23 mouse cellular contexts compared by ENCODE assay signal in genomic region chr13:97768803-97769202, GRCm38 (mm10). TPM values are rescaled to one million over a fixed set of nuclear protein-coding genes. Genes with fewer than 3 reads are reported as not detected.
A peak's percentile ranks its signal among the peaks of the same experiment; 100 is the strongest.
DNase-seq lines count a peak whose midpoint lies in the region; ATAC-seq and TF ChIP-seq lines count a peak whose summit lies in the region.
"Had no signal": no experiment of that assay in that cellular context is flagged by ENCODE, and none has a peak within 500 bp of the region (broad histone marks: within the 10 kb centered on the region; RNA-seq: fewer than 3 reads in every experiment).

No protein-coding gene starts in this region.

- ATAC-seq in kidney, embryonic 14.5 days (ENCODE audit: low FRiP score, low TSS enrichment): peak; percentile 35; the same call in 1 of the 2 replicates
- ATAC-seq in lung, embryonic 14.5 days (ENCODE audit: insufficient read depth): peak; percentile 15; the same call in 1 of the 2 replicates
- ATAC-seq in stomach, embryonic 14.5 days (ENCODE audit: insufficient number of reproducible peaks, insufficient read depth, low FRiP score, low read depth): peak; percentile 23; the same call in 1 of the 2 replicates
- ATAC-seq in stomach, postnatal 0 days (ENCODE audit: low FRiP score, low TSS enrichment): no peak
- no peak for ATAC-seq in inflammation-experienced regulatory T-cells, adult 6 months
- ATAC-seq: forebrain, embryonic 14.5 days; liver, embryonic 12.5 days; lung, postnatal 0 days had no signal

- H3K4me2 ChIP-seq in kidney, embryonic 14.5 days (replicated peaks; ENCODE audit: low read depth, low read length): no peak overlapping the region
- H3K4me2 ChIP-seq in lung, embryonic 14.5 days: no peak overlapping the region
- no peak overlapping the region for H3K4me2 ChIP-seq in stomach, embryonic 14.5 days (replicated peaks; ENCODE audit: low read depth, low read length)
- H3K4me2 ChIP-seq in stomach, postnatal 0 days (replicated peaks; ENCODE audit: low read depth): no peak overlapping the region
- H3K4me2 ChIP-seq: heart, embryonic 13.5 days; hindbrain, embryonic 14.5 days; liver, embryonic 12.5 days had no signal

- H3K9ac ChIP-seq in kidney, embryonic 14.5 days (ENCODE audit: low read depth, low read length): no peak overlapping the region
- H3K9ac ChIP-seq in lung, embryonic 14.5 days: no peak overlapping the region
- no peak overlapping the region for H3K9ac ChIP-seq in stomach, embryonic 14.5 days (replicated peaks; ENCODE audit: low read depth, low read length)
- H3K9ac ChIP-seq in stomach, postnatal 0 days (ENCODE audit: low read length): no peak overlapping the region
- H3K9ac ChIP-seq: heart, embryonic 13.5 days; hindbrain, embryonic 14.5 days; liver, embryonic 12.5 days had no signal

- DNase-seq in kidney, adult 9 months: no peak
- no peak for DNase-seq in lung, embryonic 14.5 days
- no peak for DNase-seq in lung, adult 18-20 months
- DNase-seq in stomach, postnatal 0 days (ENCODE audit: low spot score): no peak
- DNase-seq: adrenal gland, postnatal 36 days; B cell, adult 2 months; cerebellum, adult 18-20 months; cerebellum, postnatal 25 days; gastrocnemius, postnatal 14 days; heart, adult 18-20 months; kidney, postnatal 10 days; right cerebral cortex, postnatal 14 days; spleen, adult 18-20 months had no signal

- peaks cover 8% of the 10 kb centered on the region; the same call in 1 of the 2 replicates for H3K4me1 ChIP-seq in kidney, embryonic 14.5 days (ENCODE audit: control insufficient read depth, insufficient read depth, low read length)
- peaks cover 22% of the 10 kb centered on the region for H3K4me1 ChIP-seq in lung, embryonic 14.5 days (ENCODE audit: insufficient read depth)
- H3K4me1 ChIP-seq in stomach, embryonic 14.5 days (ENCODE audit: control insufficient read depth, insufficient read depth, low read length): peaks cover 1% of the 10 kb centered on the region
- no peaks in the 10 kb centered on the region for H3K4me1 ChIP-seq in stomach, postnatal 0 days (replicated peaks; ENCODE audit: control insufficient read depth, insufficient read depth)

- H3K27me3 ChIP-seq in kidney, embryonic 14.5 days (ENCODE audit: control insufficient read depth, insufficient read depth, low read length): no peaks in the 10 kb centered on the region
- H3K27me3 ChIP-seq in lung, embryonic 14.5 days (ENCODE audit: insufficient read depth, low read length): no peaks in the 10 kb centered on the region
- no peaks in the 10 kb centered on the region for H3K27me3 ChIP-seq in stomach, embryonic 14.5 days (ENCODE audit: control insufficient read depth, insufficient read depth, low read length)
- H3K27me3 ChIP-seq in stomach, postnatal 0 days (ENCODE audit: control insufficient read depth, insufficient read depth, low read length): no peaks in the 10 kb centered on the region
- H3K27me3 ChIP-seq: heart, embryonic 13.5 days; liver, embryonic 12.5 days; megakaryocyte, embryonic 14.5 days had no signal

- no peaks in the 10 kb centered on the region for H3K36me3 ChIP-seq in kidney, embryonic 14.5 days (ENCODE audit: control insufficient read depth, insufficient read depth, low read length)
- no peaks in the 10 kb centered on the region for H3K36me3 ChIP-seq in lung, embryonic 14.5 days (ENCODE audit: insufficient read depth)
- H3K36me3 ChIP-seq in stomach, embryonic 14.5 days (ENCODE audit: control insufficient read depth, insufficient read depth, low read length): no peaks in the 10 kb centered on the region
- H3K36me3 ChIP-seq in stomach, postnatal 0 days (ENCODE audit: control insufficient read depth, insufficient read depth, low read length): no peaks in the 10 kb centered on the region
- H3K36me3 ChIP-seq: liver, embryonic 12.5 days had no signal

- H3K9me3 ChIP-seq in kidney, embryonic 14.5 days (ENCODE audit: control insufficient read depth, low read length): peaks cover 4% of the 10 kb centered on the region; the same call in 1 of the 2 replicates
- H3K9me3 ChIP-seq in lung, embryonic 14.5 days (ENCODE audit: low read depth, low read length): peaks cover 5% of the 10 kb centered on the region; the same call in 1 of the 2 replicates
- 0 out of 2 replicates have a peak, but pooled peaks cover 3% of the 10 kb centered on the region for H3K9me3 ChIP-seq in stomach, embryonic 14.5 days (ENCODE audit: control insufficient read depth, low read depth, low read length)
- H3K9me3 ChIP-seq in stomach, postnatal 0 days (ENCODE audit: control insufficient read depth, low read length): no peaks in the 10 kb centered on the region
- H3K9me3 ChIP-seq: liver, embryonic 12.5 days had no signal

- no peak for TF ChIP-seq CTCF in lung, embryonic 14.5 days (IDR thresholded peaks at IDR 0.05; ENCODE audit: low read depth)
- TF ChIP-seq CTCF in stomach, postnatal 0 days (IDR thresholded peaks at IDR 0.05; ENCODE audit: low read depth): no peak

- H3K4me3 ChIP-seq in kidney, embryonic 14.5 days (ENCODE audit: low read length): no peak overlapping the region
- no peak overlapping the region for H3K4me3 ChIP-seq in lung, embryonic 14.5 days (ENCODE audit: low read depth, low read length)
- H3K4me3 ChIP-seq in stomach, embryonic 14.5 days (ENCODE audit: low read depth, low read length): no peak overlapping the region
- H3K4me3 ChIP-seq in stomach, postnatal 0 days (ENCODE audit: low read depth, low read length): no peak overlapping the region
- H3K4me3 ChIP-seq: heart, embryonic 13.5 days; liver, embryonic 12.5 days; megakaryocyte, embryonic 14.5 days; myocyte had no signal

- peak overlapping the region; percentile 55 for H3K27ac ChIP-seq in kidney, embryonic 14.5 days (ENCODE audit: low read depth, low read length)
- peak overlapping the region; percentile 72 for H3K27ac ChIP-seq in lung, embryonic 14.5 days (ENCODE audit: low read depth)
- no peak overlapping the region for H3K27ac ChIP-seq in stomach, embryonic 14.5 days (ENCODE audit: low read length)
- H3K27ac ChIP-seq in stomach, postnatal 0 days (replicated peaks): no peak overlapping the region
- H3K27ac ChIP-seq: heart, embryonic 13.5 days; liver, embryonic 12.5 days had no signal

- WGBS in kidney, embryonic 14.5 days: 62% methylated on average over 3 of the region's 3 CpGs
- WGBS in lung, embryonic 14.5 days: 58% methylated on average over 3 of the region's 3 CpGs
- 45% methylated on average over 3 of the region's 3 CpGs for WGBS in stomach, embryonic 14.5 days
- 66% methylated on average over 3 of the region's 3 CpGs for whole genome bisulfite sequencing in stomach, postnatal 0 days

- no peak for TF ChIP-seq EP300 in stomach, postnatal 0 days (optimal IDR thresholded peaks at IDR 0.05)

RNA-seq across cellular contexts. Expression of gene Gm10260, which starts 8.4 kb away (rescaled TPM):
- polyA plus RNA-seq in kidney, embryonic 14.5 days (2014; fragmentation: Nextera tagmentation; extraction: Ambion mirVana): 9.0 and 10.0 TPM in 2 replicates
- polyA plus RNA-seq in lung, embryonic 14.5 days (2014; fragmentation: Nextera tagmentation; extraction: Ambion mirVana): 2.4 and 8.7 TPM in 2 replicates
- polyA plus RNA-seq in stomach, embryonic 14.5 days (2014; fragmentation: Nextera tagmentation; extraction: Ambion mirVana): 3.6 and 4.7 TPM in 2 replicates
- polyA plus RNA-seq in stomach, postnatal 0 days (2015; fragmentation: Nextera tagmentation; extraction: Ambion mirVana): 4.2 and 8.9 TPM in 2 replicates
- 10 to 100 TPM in 2 of 3 experiments, 1 to 10 TPM in 1; 9.1 to 26.6 (median 25.0) TPM for polyA plus RNA-seq in inflammation-experienced regulatory T-cells, adult 6 months (2017; shearing (Covaris generic))

Comparison
In these comparisons a context has a peak if more than half of its experiments do, and no peak if none do; other contexts are left out.
1. ATAC-seq: peak in kidney, embryonic 14.5 days (single experiment), lung, embryonic 14.5 days (single experiment) and stomach, embryonic 14.5 days (single experiment); none in stomach, postnatal 0 days (single experiment) and inflammation-experienced regulatory T-cells, adult 6 months (single experiment).
2. H3K27ac ChIP-seq: peak in kidney, embryonic 14.5 days (single experiment) and lung, embryonic 14.5 days (single experiment); none in stomach, embryonic 14.5 days (single experiment) and stomach, postnatal 0 days (single experiment).